ENCODE assay signal across 9 mouse cellular contexts in the genomic region with DNA sequence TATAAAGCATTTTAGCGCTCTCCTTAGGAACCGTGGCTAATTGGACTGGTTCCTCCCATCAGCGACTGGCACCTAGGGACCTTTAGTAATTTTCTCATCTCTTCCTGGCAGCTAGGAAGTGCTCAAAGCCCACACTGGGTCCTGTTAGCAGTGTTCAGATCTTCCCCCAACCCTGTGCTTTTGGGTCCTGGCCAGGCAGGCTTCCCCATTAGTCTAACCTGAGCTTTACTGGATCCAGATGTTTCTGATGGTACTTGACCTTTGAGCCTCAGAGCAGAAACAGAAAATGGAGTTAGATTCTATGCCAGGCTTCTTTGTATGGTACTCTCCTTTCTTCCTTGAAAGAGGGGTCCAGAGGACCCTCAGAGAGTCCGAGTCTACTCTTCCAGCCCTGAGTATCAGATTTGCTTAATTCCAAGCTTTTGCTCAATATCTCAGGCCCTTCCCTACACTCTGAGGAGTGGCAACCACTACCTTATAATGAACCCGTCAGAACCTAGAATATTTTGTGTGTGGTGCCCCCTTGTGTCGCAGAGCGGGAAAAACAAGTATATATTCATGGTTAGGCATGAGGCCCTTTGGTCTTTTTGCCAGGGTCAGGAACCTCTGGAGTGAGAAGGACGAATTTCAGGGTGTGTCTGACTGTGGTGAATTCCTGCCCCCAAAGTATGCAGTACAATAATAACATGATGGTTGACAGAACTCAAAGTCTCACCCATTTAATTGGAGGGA. TPM values are rescaled to one million over a fixed set of nuclear protein-coding genes. Genes with fewer than 3 reads are reported as not detected.
DNase-seq lines count a peak whose midpoint lies in the region; ATAC-seq lines count a peak whose summit lies in the region.
"Had no signal": no experiment of that assay in that cellular context is flagged by ENCODE, and none has a peak within 500 bp of the region (broad histone marks: within the 10 kb centered on the region; RNA-seq: fewer than 3 reads in every experiment).

No protein-coding gene starts in this region.

- no peaks in the 10 kb centered on the region for H3K27me3 ChIP-seq in intestine, embryonic 14.5 days (replicated peaks; ENCODE audit: control insufficient read depth, insufficient read depth, low read length)
- no peaks in the 10 kb centered on the region for H3K27me3 ChIP-seq in intestine, embryonic 15.5 days (replicated peaks)
- no peaks in the 10 kb centered on the region for H3K27me3 ChIP-seq in embryonic facial prominence, embryonic 15.5 days
- H3K27me3 ChIP-seq: limb, embryonic 15.5 days had no signal

- H3K4me3 ChIP-seq in intestine, embryonic 14.5 days (ENCODE audit: low read depth, low read length): no peak overlapping the region
- no peak overlapping the region for H3K4me3 ChIP-seq in intestine, embryonic 15.5 days (replicated peaks)
- H3K4me3 ChIP-seq in embryonic facial prominence, embryonic 15.5 days (replicated peaks): no peak overlapping the region
- H3K4me3 ChIP-seq: limb, embryonic 15.5 days had no signal

- no peak overlapping the region for H3K4me2 ChIP-seq in intestine, embryonic 14.5 days (ENCODE audit: low read length)
- H3K4me2 ChIP-seq in intestine, embryonic 15.5 days (replicated peaks): no peak overlapping the region
- no peak overlapping the region for H3K4me2 ChIP-seq in embryonic facial prominence, embryonic 15.5 days (replicated peaks)
- H3K4me2 ChIP-seq: limb, embryonic 15.5 days had no signal

- H3K9ac ChIP-seq in intestine, embryonic 14.5 days (ENCODE audit: low read length): no peak overlapping the region
- H3K9ac ChIP-seq in intestine, embryonic 15.5 days: no peak overlapping the region
- no peak overlapping the region for H3K9ac ChIP-seq in embryonic facial prominence, embryonic 15.5 days
- H3K9ac ChIP-seq: limb, embryonic 15.5 days had no signal

- 33% methylated on average over 8 of the region's 8 CpGs for WGBS in intestine, embryonic 14.5 days
- 33% methylated on average over 8 of the region's 8 CpGs for WGBS in intestine, embryonic 15.5 days
- 19% methylated on average over 8 of the region's 8 CpGs for WGBS in embryonic facial prominence, embryonic 15.5 days

- peaks cover 7% of the 10 kb centered on the region; the same call in 1 of the 2 replicates for H3K4me1 ChIP-seq in intestine, embryonic 14.5 days (replicated peaks; ENCODE audit: control insufficient read depth, insufficient read depth, low read length)
- H3K4me1 ChIP-seq in intestine, embryonic 15.5 days (replicated peaks): 0 out of 2 replicates have a peak, but pooled peaks cover 2% of the 10 kb centered on the region
- peaks cover 6% of the 10 kb centered on the region; the same call in 1 of the 2 replicates for H3K4me1 ChIP-seq in embryonic facial prominence, embryonic 15.5 days
- H3K4me1 ChIP-seq: limb, embryonic 15.5 days had no signal

- no peak overlapping the region for H3K27ac ChIP-seq in intestine, embryonic 14.5 days (ENCODE audit: low read depth)
- H3K27ac ChIP-seq in intestine, embryonic 15.5 days: no peak overlapping the region
- no peak overlapping the region for H3K27ac ChIP-seq in embryonic facial prominence, embryonic 15.5 days (replicated peaks)
- H3K27ac ChIP-seq: limb, embryonic 15.5 days had no signal

- no peaks in the 10 kb centered on the region for H3K36me3 ChIP-seq in intestine, embryonic 14.5 days (ENCODE audit: control insufficient read depth, insufficient read depth, low read length)
- H3K36me3 ChIP-seq in intestine, embryonic 15.5 days: no peaks in the 10 kb centered on the region
- H3K36me3 ChIP-seq in embryonic facial prominence, embryonic 15.5 days: no peaks in the 10 kb centered on the region
- H3K36me3 ChIP-seq: limb, embryonic 15.5 days had no signal

- DNase-seq in intestine, embryonic 14.5 days (ENCODE audit: low spot score): peak; percentile 73
- DNase-seq in CD8-positive naive resting alpha-beta T cell, adult 2 months (ENCODE audit: low read depth in 2 of 2, low spot score in 2 of 2): peak; percentile 30 to 50
- peak; percentile 47 for DNase-seq in adrenal gland, postnatal 25 days
- DNase-seq in kidney, postnatal 36 days: peak; percentile 50 to 76
- peak; percentile 27 to 62 for DNase-seq in lung, postnatal 4 days
- peak; percentile 54 for DNase-seq in thymus, postnatal 14 days

- no peak for ATAC-seq in intestine, embryonic 14.5 days (replicated peaks; ENCODE audit: low FRiP score, low TSS enrichment, low read depth)
- no peak for ATAC-seq in intestine, embryonic 15.5 days
- ATAC-seq in embryonic facial prominence, embryonic 15.5 days (ENCODE audit: insufficient number of reproducible peaks, low FRiP score, low TSS enrichment, low read depth): peak; percentile 54; the same call in 1 of the 2 replicates

- no peaks in the 10 kb centered on the region for H3K9me3 ChIP-seq in intestine, embryonic 14.5 days (ENCODE audit: control insufficient read depth, low read length)
- H3K9me3 ChIP-seq in intestine, embryonic 15.5 days: no peaks in the 10 kb centered on the region
- no peaks in the 10 kb centered on the region for H3K9me3 ChIP-seq in embryonic facial prominence, embryonic 15.5 days (replicated peaks)
- H3K9me3 ChIP-seq: limb, embryonic 15.5 days had no signal

RNA-seq across cellular contexts. Expression of a gene that starts 32.9 kb away (rescaled TPM):
- 2.2 and 2.5 TPM in 2 replicates for polyA plus RNA-seq in intestine, embryonic 14.5 days (2014; fragmentation: Nextera tagmentation; extraction: Ambion mirVana)
- polyA plus RNA-seq in intestine, embryonic 15.5 days (2015; fragmentation: Nextera tagmentation; extraction: Ambion mirVana): 1.3 and 1.4 TPM in 2 replicates
- total RNA-seq in adrenal gland, postnatal 25 days (2021): 6.4 and 11.1 TPM in 2 replicates
- polyA plus RNA-seq in embryonic facial prominence, embryonic 15.5 days (2015; fragmentation: Nextera tagmentation; extraction: Ambion mirVana): 1.6 and 2.4 TPM in 2 replicates

RNA-seq across cellular contexts. Expression of a gene that starts 37.3 kb away (rescaled TPM):
- polyA plus RNA-seq in intestine, embryonic 14.5 days (2014; fragmentation: Nextera tagmentation; extraction: Ambion mirVana): 22.4 and 24.3 TPM in 2 replicates
- 23.8 and 25.3 TPM in 2 replicates for polyA plus RNA-seq in intestine, embryonic 15.5 days (2015; fragmentation: Nextera tagmentation; extraction: Ambion mirVana)
- total RNA-seq in adrenal gland, postnatal 25 days (2021): 11.6 and 12.9 TPM in 2 replicates
- 25.9 and 26.4 TPM in 2 replicates for polyA plus RNA-seq in embryonic facial prominence, embryonic 15.5 days (2015; fragmentation: Nextera tagmentation; extraction: Ambion mirVana)

RNA-seq across cellular contexts. Expression of a gene that starts 56.2 kb away (rescaled TPM):
- polyA plus RNA-seq in intestine, embryonic 14.5 days (2014; fragmentation: Nextera tagmentation; extraction: Ambion mirVana): 101 and 109 TPM in 2 replicates
- polyA plus RNA-seq in intestine, embryonic 15.5 days (2015; fragmentation: Nextera tagmentation; extraction: Ambion mirVana): 77.8 and 86.2 TPM in 2 replicates
- total RNA-seq in adrenal gland, postnatal 25 days (2021): 62.8 and 68.9 TPM in 2 replicates
- 88.3 and 99.4 TPM in 2 replicates for polyA plus RNA-seq in embryonic facial prominence, embryonic 15.5 days (2015; fragmentation: Nextera tagmentation; extraction: Ambion mirVana)
